Mouse (Mus musculus): Measurements from ENCODE around the gene Arpp21. TPM values are rescaled to one million over a fixed set of nuclear protein-coding genes. Genes with fewer than 3 reads are reported as not detected.

The Arpp21 gene
- polyA plus RNA-seq, 1 experiment: 0.58 TPM

- H3K27me3 ChIP-seq (ENCODE audit: control insufficient read depth, insufficient read depth, low read length): no peaks in the 10 kb centered on the region; the same call in 1 of the 2 replicates
- H3K4me1 ChIP-seq (ENCODE audit: control insufficient read depth, insufficient read depth, low read length): peaks cover 10% of the 10 kb centered on the region; the same call in 1 of the 2 replicates
- H3K27ac ChIP-seq (ENCODE audit: control insufficient read depth, insufficient read depth, low read depth, low read length): no peak overlapping the region
Measured at GRCm38 (mm10) chr9:112235041-112235695, 570 bp downstream of the Arpp21 start.

GRCm38 (mm10) chr9:112234505-112235024, 1.2 kb downstream of the Arpp21 start:
- no peaks in the 10 kb centered on the region for H3K36me3 ChIP-seq (ENCODE audit: control insufficient read depth, insufficient read depth, low read length)
- TF ChIP-seq CTCF (IDR thresholded peaks at IDR 0.05; ENCODE audit: control insufficient read depth, insufficient read depth, insufficient replicate concordance, low read depth, low read length) (no peak), POLR2A (IDR thresholded peaks at IDR 0.05; ENCODE audit: control insufficient read depth, low read depth, low read length) (no peak)
- no peaks in the 10 kb centered on the region; the same call in 1 of the 2 replicates for H3K27me3 ChIP-seq (ENCODE audit: control insufficient read depth, insufficient read depth, low read length)
- no peak overlapping the region; the same call in 1 of the 2 replicates for H3K4me3 ChIP-seq (ENCODE audit: control insufficient read depth, low read depth, low read length)
- H3K27ac ChIP-seq (ENCODE audit: control insufficient read depth, insufficient read depth, low read depth, low read length): no peak overlapping the region
- H3K4me1 ChIP-seq (ENCODE audit: control insufficient read depth, insufficient read depth, low read length): peaks cover 10% of the 10 kb centered on the region; the same call in 1 of the 2 replicates

More at GRCm38 (mm10) chr9:112235041-112235695, 570 bp downstream of the Arpp21 start:
- Histone ChIP-seq H3K36me3 (ENCODE audit: control insufficient read depth, insufficient read depth, low read length) (no peaks in the 10 kb centered on the region), H3K4me3 (ENCODE audit: control insufficient read depth, low read depth, low read length) (no peak overlapping the region; the same call in 1 of the 2 replicates)
- TF ChIP-seq CTCF (IDR thresholded peaks at IDR 0.05; ENCODE audit: control insufficient read depth, insufficient read depth, insufficient replicate concordance, low read depth, low read length) (no peak), POLR2A (IDR thresholded peaks at IDR 0.05; ENCODE audit: control insufficient read depth, low read depth, low read length) (no peak)

DNA sequence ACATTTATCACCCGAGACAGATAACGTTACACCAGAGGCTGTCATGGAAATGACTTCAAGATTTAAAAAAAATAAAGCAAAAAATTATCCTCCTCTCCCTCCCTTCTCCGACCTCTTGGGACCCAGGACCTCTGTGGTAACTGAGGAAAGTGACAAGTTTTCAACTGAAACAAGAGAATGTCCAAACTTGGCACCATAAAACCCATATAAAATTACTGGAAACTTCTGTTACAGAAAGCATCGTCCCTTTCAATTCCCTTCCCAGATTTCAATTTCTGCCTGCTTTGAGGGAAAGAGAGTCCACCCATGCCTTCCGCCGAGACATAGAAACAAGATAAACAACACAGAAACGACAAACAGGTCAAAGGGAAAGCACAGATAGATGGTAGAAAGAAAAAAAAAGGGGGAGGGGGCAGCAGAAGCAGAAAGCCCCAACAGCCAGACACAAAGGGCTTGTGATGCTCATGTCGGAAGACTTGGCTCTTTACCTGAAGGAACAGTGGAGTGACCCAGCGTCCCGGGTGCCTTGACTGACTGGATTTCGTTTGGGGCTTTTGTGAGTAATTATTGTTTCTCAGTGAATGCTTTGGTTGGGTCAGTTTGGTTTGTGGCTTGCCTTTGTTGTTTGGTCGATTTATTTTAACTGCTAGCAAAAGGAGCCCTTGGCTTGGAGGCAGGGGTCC, 1.8 kb downstream of the Arpp21 start:
- Histone ChIP-seq H3K4me1 (ENCODE audit: control insufficient read depth, insufficient read depth, low read length) (peaks cover 10% of the 10 kb centered on the region; the same call in 1 of the 2 replicates), H3K36me3 (ENCODE audit: control insufficient read depth, insufficient read depth, low read length) (no peaks in the 10 kb centered on the region), H3K27me3 (ENCODE audit: control insufficient read depth, insufficient read depth, low read length) (no peaks in the 10 kb centered on the region; the same call in 1 of the 2 replicates), H3K4me3 (ENCODE audit: control insufficient read depth, low read depth, low read length) (no peak overlapping the region), H3K27ac (ENCODE audit: control insufficient read depth, insufficient read depth, low read depth, low read length) (no peak overlapping the region)
- TF ChIP-seq CTCF (IDR thresholded peaks at IDR 0.05; ENCODE audit: control insufficient read depth, insufficient read depth, insufficient replicate concordance, low read depth, low read length): no peak
- no peak for TF ChIP-seq POLR2A (IDR thresholded peaks at IDR 0.05; ENCODE audit: control insufficient read depth, low read depth, low read length)

DNA sequence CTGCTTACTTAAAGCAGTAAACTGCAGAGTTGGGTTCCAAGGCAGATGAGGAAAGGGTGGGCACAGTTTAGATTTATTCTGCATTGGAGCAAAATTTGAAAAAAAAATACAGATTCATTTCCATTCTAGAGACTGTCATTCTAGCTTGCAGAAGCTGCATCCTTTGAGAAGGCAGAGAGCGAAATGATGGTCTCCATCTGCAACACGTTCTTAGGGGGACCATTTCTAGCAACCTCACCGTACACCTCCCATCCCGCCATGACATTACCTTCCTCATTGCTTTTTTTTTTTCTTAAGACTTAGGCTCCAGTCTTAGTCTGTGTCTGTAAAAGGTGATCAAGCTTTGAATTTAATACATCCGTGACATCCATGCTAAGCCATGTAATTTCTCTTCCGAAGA, 2.4 kb downstream of the Arpp21 start:
- TF ChIP-seq POLR2A (IDR thresholded peaks at IDR 0.05; ENCODE audit: control insufficient read depth, low read depth, low read length): no peak
- TF ChIP-seq CTCF (IDR thresholded peaks at IDR 0.05; ENCODE audit: control insufficient read depth, insufficient read depth, insufficient replicate concordance, low read depth, low read length): no peak
- Histone ChIP-seq H3K36me3 (ENCODE audit: control insufficient read depth, insufficient read depth, low read length) (no peaks in the 10 kb centered on the region), H3K4me3 (ENCODE audit: control insufficient read depth, low read depth, low read length) (no peak overlapping the region), H3K27me3 (ENCODE audit: control insufficient read depth, insufficient read depth, low read length) (no peaks in the 10 kb centered on the region; the same call in 1 of the 2 replicates), H3K27ac (ENCODE audit: control insufficient read depth, insufficient read depth, low read depth, low read length) (no peak overlapping the region), H3K4me1 (ENCODE audit: control insufficient read depth, insufficient read depth, low read length) (peaks cover 10% of the 10 kb centered on the region; the same call in 1 of the 2 replicates)

DNA sequence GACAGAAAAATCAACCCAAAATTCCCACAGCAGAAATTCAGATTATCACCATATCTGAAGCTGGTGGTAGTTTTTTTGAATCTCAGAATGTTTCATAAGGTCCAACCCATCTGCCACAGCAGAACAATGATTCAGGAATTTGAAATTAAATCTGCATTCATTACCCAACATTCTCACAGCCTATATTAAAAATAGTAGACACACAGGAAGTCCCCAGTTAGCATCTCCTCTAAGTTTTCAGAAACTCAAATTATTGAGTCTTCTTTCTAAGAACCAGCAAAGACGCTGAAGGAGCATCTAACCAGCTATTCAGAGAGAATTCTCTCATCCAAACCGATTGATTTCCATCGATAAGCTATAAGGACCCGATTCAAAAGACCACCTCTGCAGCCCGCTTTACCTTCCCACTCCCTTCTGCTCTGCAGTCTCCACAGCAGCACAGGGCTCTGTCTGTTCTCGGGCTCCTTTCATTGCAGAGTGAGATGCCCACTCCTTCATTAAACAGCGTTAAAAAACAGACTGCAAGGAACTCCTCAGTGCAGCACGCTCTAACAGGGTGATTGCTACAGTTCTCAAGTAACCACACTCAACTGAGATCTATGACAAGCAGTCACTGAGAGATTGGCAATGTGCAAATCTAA, 3.7 kb downstream of the Arpp21 start:
- Histone ChIP-seq H3K4me1 (ENCODE audit: control insufficient read depth, insufficient read depth, low read length) (peaks cover 10% of the 10 kb centered on the region; the same call in 1 of the 2 replicates), H3K27me3 (ENCODE audit: control insufficient read depth, insufficient read depth, low read length) (no peaks in the 10 kb centered on the region; the same call in 1 of the 2 replicates), H3K4me3 (ENCODE audit: control insufficient read depth, low read depth, low read length) (no peak overlapping the region), H3K36me3 (ENCODE audit: control insufficient read depth, insufficient read depth, low read length) (no peaks in the 10 kb centered on the region), H3K27ac (ENCODE audit: control insufficient read depth, insufficient read depth, low read depth, low read length) (no peak overlapping the region)
- TF ChIP-seq POLR2A (IDR thresholded peaks at IDR 0.05; ENCODE audit: control insufficient read depth, low read depth, low read length): no peak
- TF ChIP-seq CTCF (IDR thresholded peaks at IDR 0.05; ENCODE audit: control insufficient read depth, insufficient read depth, insufficient replicate concordance, low read depth, low read length): no peak

DNA sequence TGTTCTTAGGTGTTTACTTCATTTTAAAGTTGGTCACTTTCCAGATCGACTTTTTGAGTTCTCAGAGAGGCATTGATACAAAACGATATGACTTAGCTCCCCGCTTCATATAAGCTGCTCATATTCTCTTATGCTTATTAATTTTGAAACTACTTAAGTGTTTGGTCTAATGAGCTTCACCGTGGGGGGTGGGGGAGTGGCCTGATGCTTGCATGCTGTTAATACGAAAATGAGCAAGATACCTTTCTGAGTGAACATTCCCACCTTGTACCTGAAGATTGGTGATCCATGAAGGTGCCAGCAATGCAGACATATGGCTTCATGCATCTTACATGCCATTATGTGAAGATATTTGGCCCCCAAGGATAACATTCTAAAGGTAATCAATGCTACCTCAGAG, 4.4 kb downstream of the Arpp21 start:
- H3K27me3 ChIP-seq (ENCODE audit: control insufficient read depth, insufficient read depth, low read length): no peaks in the 10 kb centered on the region; the same call in 1 of the 2 replicates
- no peak overlapping the region for H3K27ac ChIP-seq (ENCODE audit: control insufficient read depth, insufficient read depth, low read depth, low read length)
- no peaks in the 10 kb centered on the region for H3K36me3 ChIP-seq (ENCODE audit: control insufficient read depth, insufficient read depth, low read length)
- peaks cover 10% of the 10 kb centered on the region; the same call in 1 of the 2 replicates for H3K4me1 ChIP-seq (ENCODE audit: control insufficient read depth, insufficient read depth, low read length)
- TF ChIP-seq CTCF (IDR thresholded peaks at IDR 0.05; ENCODE audit: control insufficient read depth, insufficient read depth, insufficient replicate concordance, low read depth, low read length): no peak
- no peak for TF ChIP-seq POLR2A (IDR thresholded peaks at IDR 0.05; ENCODE audit: control insufficient read depth, low read depth, low read length)
- no peak overlapping the region for H3K4me3 ChIP-seq (ENCODE audit: control insufficient read depth, low read depth, low read length)

All from testis, adult 2 months (tissue).